Mouse (Mus musculus) kidney, adult 11 months (tissue): ENCODE data around the gene Prr11.
A peak's percentile ranks its signal among the peaks of the same experiment; 100 is the strongest.
"Not testable (repeated sequence)": the region's sequence is repeated elsewhere in the genome, so short reads cannot be mapped to it uniquely, and the experiment has no call there.

ENCODE experiments used
- DNase-seq: peaks from one replicate; pipeline ENCODE4 v3.0.0; 2022

Prr11 gene

DNA sequence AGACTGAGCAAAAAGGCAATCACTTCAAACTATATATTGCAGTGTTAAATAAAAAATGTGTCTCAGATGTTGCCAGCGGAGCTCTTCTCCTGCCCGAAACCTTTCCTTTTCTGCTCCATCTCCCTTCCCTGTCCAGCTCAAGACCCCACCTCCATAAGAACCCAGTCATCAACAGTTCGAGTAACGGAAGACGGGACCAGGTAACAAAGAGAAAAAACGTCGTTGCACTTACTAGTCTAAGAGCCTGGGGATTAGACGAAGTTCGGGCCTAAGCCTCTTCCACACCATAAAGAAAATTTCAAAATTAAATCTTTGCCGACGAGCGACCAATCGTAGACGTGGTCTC lies at the start of gene Prr11:
Gene Prr11, minus strand, starts transcription at position 300 of the 346 bp plus-strand sequence.
- DNase-seq, result no peak

DNA sequence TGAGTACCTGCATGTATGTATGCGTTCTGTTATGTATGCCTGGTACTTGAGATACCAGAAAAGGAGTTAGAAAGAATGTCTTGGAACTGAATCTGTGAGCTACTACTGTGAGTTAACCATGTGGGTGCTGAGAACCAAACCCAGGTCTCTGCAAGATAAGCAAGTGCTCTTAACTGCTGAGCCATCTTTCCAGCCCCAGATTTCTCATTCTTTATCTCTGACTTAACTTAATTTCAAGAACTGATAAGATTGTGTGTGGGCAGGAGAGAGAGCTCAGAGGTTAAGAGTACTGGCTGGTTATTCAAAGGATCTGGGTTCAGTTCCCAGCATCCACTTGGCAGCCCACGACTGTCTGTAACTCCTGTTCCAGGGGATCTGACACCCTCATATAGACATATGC lies 49.5 kb upstream of the Prr11 start:
- no peak for DNase-seq

DNA sequence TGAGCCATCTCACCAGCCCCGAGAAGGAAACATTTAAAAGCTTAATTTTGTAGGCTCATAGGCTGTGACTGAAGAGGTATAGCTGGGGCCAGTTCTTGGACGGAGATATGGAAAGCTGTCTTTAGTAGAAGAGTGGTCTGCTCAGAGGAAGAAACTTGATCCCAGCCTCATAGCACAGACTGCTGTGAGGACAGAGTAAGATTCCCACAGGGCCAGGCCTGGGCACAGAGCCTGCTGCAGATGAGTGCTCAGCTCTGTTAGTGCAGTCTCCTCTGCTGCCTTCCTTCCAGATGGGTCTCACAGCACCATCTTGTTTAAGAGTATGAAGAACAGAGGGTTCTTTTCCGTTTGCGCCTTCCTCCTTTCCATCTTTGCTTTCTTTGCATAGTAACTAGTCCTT lies 27.7 kb upstream of the Prr11 start:
- no peak for DNase-seq

DNA sequence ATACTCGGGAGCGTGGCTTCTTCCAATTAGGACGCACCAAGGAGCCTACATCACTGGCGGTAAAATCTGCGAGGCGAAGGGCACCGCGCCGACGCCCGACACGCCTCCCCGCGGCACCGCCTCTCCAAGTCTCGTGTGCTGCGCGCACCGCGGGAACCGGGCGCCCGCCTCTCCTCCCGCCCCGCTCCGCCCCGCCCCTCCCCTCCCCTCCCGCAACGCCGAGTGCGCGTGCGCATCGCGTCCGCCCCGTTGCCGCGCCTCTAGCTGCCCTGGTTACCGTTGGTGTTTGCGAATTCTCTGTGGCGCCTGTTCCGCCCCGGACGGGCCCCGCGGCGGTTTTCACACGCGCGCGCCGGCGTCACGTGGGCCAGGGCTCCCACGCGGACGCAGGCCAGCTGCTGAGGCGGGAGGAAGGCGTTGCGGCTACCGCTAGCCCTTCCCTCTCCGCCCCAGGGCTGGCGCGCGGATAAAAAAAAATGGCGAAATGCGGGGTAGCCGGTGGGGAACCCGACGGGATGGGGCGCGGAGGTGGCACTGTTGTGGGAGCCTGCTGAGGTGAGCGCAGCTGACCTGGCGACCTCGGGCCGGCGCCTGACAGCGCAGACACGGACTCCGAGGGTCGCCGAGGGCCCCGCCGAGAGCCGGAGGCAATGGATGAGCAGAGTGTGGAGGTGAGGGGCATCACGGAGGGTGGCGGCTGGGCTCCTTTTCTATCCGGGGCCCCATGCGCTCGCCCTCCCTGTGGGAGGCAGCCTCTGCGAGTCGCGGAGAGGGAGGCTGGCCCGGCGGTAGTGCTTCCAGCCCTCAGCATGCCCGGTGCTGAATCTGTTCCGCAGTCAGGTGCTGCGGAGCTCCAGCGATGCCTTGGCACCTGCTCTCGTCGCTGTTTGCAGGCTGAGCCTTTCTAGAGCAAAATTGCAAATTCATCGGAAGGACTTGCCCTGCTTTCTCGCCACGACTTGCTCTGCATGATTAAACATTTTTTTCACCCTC lies 18.6 kb upstream of the Prr11 start, which contains the start of gene Trim37:
Gene Trim37, plus strand, starts transcription at position 254 of the 993 bp plus-strand sequence.
- peak; percentile 88 for DNase-seq

DNA sequence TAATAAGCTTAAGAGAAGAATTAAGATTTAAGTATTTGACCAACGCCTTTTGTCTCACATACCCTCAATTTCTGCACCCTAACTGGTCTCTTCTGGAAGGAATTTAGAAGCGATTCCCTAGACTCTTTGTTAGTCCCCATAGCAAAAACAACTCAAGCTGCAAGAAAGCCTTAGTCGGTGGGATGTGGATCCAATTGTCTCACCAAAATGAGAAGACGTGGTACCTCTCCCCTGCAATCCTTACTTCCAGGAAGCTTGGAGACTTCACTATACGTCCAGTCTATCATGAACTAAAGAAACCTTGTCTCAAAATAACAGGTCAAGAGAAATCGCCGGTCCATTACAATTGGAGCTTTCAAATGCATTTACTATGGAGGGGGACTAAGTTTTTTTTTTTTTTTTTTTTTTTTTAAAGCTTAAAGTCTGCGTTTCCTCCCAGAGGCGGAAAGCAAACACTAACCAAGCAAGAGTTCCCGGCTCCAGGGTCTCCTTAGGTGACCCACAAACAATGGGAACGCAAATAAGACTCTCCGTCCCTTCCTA lies 17.8 kb upstream of the Prr11 start:
- no peak for DNase-seq

DNA sequence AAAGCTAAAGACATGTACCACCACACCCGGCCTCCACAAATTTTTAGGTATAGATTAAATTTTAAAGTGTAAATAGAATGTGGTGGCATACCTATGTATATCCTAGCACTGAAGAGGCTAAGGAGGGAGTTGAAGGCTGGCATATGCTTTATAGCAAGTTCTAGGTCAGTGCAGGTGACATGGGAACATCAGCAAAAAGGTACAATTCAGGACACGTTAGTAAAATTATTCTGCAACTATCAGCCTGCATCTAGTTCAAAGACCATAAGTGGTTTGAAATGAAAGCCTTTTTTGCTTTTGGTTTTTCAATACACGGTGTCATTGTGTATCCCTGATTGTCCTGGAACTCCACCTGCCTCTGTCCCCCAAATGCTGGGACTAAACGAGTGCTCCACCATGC lies 17.1 kb upstream of the Prr11 start:
- no peak for DNase-seq

DNA sequence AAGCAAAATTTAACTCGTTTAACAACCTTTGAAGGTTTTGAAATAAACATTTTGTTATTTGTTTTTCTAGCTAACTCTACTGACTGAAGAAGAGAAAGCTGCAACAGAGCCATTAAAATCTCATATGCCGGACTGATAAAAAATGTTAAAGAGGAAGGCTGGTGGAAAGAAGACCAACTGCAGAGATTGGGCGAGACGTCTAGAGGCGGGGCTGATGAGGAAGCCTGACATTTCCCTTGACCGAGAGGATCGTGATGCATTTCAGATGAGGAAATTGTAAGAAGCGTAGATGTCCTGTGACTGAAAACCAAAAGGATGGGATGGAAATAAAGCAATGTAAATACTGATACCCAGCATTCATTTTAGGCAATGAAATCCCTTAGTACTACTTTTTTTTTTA lies 13.4 kb upstream of the Prr11 start:
- no peak for DNase-seq

DNA sequence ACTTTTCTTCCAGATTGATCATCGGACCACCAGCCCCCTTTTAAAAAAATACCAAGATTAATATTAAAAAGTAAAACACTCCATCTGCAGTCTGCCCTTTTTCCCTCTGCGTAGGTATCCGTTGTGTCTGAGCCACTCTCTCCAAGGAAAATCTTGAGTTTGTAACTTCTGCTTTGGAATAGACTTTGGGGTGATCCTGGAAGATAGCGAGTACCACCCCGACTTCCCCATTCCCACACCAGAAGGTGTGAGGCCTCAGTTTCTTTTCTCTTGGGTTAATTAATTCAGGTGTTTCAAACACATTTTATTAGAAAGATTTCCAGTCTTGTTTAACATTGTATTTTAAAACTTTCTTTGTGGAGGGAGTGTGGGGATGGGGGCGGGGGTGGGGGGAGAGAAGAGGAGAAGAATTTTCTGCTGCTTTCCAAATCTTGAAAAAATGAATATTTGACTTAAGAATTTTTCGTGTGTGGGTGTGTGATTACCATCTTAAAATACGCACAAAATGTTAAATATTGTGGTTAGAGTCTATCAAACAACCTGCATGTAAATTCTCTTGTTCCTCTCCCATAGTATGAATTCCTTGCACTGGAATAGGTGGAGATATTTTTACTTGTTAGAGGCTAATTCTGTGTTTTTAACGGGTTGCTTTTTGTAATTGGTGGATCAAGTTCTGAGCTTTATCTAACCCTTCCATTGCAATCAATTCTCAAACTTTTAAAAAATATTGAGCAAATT lies 1.8 kb upstream of the Prr11 start:
- no peak for DNase-seq

DNA sequence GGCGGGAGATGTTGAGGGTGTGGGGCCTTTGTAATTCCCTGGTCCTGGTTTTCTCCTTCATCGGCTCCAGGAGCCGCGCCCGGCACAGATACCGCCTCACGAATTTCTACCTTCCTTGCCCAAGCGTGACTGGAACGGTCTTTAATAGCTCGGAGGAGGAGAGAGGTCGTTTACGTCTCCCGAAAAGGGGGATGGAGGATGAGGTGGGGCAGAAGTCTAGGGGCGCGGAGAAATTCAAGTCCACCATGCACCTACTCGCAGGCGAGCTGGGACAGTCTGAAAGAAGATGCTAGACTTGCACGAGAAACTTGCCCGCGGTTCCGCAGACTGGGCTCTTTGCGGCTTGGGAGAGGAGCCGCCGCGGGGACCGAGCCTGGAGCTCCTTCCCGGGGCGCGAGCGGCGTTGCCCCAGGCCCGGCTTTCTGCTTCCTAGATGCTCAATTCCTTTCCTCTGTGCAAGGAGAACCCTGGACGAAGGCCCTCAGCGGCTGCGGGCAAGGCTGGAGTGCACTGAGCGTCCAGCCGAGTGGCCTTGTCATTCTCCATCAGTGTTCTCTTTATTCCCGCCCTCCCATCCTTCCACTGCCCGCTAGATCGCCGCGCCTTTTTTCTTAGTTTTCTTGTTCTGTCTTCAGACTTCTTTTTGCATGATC lies 1.1 kb upstream of the Prr11 start:
- no peak for DNase-seq

DNA sequence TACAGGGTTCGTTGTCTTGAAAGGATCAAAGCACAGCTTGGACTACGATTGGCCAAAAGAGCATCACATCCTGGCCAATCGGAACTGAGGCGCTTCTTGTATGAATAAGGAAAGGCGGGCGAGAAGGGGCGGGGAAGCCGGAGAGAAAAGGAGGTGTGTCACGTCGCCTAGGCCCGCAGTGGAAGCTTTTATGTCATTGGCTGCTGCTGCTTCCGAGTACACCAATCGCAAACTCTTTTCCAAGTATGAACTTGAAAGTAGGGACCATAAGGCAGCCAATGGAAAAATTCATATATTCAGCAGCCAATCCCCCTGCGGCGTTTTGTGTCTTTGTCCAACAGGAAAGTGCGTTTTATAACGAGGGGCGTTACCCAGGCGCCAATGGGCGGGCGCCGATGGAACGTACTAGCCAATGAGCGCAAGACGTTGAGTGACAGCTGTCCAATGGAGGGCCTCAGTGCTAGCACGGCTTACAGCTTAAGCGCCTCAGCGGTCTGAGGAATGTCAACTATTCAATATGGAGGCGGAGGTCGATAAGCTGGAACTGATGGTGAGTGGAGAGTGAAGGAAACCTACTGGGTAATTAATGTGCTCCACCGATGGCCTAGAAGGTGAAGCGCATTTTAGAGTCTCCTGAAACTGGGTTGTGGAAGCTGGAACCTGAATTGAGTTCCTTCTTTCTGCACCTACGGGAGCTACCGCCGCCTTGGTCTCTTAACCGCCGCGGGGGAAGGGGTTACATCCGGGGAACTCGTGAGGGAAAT lies 429 bp upstream of the Prr11 start, which contains the start of gene Ska2:
Gene Ska2, plus strand, starts transcription at position 480 of the 764 bp plus-strand sequence.
- DNase-seq, result peak; percentile 100

DNA sequence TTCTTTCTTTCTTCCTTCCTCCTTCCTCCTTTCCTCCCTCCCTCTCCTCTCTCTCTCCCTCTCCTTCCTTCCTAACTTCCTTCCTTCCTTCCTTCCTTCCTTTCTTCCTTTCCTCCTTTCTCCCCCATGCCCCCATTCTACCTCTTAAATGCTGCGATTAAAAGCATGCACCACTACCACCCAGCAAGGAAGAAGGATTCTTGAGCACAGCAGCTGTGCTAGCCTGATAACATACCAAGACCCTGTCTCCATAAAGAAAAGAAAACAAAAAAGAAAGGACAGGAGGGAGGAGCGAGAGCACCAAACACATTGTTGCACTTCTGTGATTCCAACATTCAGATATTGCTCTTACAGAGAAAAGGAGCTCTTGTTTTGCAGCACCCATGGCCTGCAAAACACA lies 21.4 kb downstream of the Prr11 start:
- DNase-seq, result no peak

DNA sequence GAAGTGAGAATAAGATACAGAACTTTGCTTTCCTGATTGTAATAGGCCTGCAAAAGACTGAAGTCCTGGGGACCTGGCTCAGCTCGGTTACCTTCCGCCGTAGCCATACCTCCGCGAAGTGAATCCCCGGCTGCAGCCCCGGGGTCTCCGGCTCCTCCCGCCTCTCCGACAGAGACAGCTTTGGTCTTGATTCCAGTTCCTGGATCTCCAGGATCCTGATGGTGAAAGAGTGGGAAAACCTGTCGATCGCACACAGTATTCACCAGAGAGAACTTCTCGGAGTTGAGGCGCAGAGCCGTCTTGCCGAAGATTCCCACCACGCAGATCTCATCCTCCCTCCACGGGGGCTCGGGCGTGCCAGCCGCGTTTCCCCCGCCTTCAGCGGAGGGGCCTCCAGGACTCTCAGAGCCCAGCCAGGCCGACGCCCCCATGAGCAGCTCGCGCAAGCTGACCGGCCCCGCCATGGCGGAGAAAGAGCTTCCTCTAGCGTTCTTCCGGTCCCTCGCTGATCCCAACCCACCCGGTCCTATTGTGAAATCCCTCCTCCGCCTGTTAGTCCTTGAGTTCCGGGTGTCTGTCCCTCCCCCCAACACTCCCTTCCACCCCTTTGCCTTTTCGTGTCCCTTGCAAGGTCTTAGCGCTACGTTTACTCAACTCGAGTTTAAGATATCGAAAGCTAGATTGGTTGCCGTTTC lies 22.1 kb downstream of the Prr11 start, which contains the start of gene Smg8:
Gene Smg8, minus strand, starts transcription at position 485 of the 695 bp plus-strand sequence.
- DNase-seq, result peak; percentile 69

DNA sequence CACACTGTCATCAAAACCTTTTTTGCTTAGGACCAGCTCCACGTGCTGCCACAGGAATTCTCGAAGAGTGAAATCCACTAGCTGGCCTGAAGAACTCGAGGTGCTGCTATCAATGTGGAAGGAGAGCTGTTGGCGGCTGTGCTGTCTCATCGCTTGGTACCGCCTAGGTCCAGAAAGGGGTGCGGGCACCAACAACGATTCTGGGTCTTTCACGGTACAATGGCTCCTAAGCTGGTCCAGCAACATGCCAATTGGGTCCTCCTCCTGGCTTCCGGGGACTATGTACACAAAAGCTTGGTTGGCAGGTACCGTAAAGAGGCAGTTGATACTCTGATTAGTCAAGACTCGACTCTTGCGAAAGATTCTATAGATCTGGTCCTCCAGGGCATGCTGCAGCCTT lies 23.0 kb downstream of the Prr11 start:
- DNase-seq, result no peak

DNA sequence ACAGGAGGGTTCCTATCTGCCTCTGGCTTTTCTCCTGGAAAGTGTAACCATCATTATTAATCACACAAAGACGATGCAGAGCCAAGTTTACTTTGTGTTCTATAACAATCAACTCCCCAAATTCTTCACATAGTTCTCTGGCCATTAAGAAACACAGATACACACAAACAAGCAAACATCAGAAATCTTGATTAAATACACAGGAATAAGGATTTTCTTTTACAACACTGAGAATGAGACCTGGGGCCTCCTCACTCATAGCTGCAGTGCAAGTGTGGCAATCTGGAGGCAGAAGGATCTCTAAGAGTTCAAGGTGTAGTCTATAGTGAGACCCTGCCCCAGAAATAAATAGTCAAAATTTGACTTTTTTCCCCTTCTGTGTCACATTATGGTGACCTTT lies 24.8 kb downstream of the Prr11 start:
- no peak for DNase-seq

DNA sequence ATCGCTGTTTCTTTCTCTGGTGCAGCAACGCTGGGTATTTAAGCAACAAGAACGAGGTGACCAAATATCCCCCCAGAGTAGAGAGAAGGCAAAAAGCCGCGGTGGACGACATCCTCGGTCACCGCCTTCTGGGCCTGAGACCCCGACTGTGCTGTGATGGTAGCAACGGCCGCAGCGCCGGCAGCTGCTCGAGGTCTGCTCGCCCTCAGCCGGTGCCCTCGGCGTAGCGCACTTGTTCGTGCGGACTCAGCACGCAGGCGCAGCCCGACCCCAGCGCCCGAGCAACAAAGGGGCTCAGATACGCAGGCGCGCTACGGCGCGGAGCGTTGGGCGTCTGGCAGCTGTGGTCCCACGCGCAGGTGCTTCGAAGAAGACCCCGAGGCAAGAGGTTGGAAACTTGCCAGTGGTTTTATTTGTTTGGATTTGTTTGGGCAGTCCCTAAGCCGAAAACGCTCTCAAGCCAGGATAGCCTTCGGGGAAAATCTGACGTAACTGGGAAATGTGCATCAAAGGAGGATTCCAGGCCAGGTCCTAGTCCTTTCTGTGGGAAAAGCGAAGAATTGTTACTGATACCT lies 34.6 kb downstream of the Prr11 start, which contains the start of gene Gdpd1:
Gene Gdpd1, minus strand, starts transcription at position 197 of the 575 bp plus-strand sequence.
- peak; percentile 64 for DNase-seq

DNA sequence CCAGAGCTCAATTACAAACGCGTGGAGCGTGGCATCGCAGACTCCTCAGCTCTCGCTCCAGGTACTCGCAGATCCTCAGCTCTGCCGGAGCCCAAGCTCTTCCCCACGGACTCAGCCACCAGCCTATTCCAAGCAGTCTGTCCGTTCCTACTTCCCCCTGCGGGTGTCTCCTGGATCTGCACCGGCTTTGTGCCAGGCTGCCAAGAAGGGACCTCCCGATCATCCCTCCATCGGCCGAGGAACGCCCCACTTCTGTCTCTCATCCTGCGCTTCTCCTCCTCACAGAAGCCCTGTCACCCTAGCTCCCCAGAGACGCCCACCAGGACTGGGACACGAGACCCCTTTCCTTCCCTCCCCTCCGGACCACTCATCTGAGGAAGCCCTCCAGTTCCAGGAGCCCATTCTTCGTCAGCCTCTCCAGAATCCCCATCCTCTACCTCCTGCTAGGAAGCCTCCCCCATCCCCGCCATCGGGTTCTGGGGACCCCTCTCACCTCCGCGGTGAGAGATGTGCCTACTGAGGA lies 35.1 kb downstream of the Prr11 start:
- DNase-seq, result peak; percentile 43

DNA sequence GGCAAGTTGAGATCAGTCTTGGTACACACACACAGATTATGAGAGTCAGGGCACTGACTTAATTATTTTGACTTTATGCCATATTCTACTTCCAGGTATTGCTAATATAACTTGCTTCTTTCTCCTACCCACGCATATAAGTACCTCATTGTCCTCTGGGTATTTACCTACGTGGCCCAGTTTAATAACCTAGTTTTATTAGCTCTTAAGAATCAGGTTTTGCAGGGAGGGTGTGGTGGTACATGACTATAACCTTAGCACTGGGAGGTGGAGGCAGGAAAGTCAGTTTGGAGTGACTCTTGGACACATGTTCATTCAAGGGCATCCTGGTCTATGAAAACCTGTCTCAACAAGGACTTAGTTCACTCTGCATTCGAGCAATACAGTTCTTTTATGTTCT lies 46.4 kb downstream of the Prr11 start:
- DNase-seq, result no peak

DNA sequence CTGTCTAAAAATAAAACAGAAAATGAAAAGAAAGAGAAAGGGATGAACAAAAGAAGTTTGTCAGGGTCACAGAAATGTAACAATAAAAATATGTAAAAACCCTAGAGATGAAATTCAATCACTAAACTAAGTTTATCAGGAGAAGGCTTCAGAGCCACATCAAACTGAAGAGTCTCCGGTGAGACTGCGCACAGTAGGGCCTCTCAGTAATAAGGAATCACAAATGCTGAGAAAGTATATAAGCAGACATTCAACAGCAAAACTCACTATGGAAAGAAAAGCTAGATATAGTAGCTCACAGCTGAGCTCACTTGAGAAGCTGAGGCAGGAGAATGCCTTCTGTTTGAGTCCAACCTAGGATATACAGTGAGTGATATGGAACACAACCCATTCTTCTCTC lies 48.1 kb downstream of the Prr11 start:
- no peak for DNase-seq

DNA sequence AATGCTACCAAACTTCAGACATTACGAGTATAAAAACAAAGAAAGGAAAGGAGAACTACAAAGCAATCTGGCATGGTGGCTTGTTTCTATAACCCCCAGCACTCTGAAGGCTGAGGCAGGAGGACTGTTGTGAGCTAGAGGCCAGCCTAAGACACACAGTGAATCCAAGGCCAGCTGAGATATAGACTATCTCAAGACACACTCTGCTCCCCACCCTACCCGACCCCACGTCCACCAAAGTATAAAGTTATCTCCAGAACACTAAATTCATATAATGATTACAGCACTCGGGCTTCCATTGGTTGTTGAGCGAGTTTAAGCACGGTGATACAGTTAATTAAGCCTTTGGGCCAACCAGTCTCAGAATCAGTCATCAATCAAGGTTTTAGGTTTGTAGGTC lies 52.2 kb downstream of the Prr11 start:
- DNase-seq, result no peak

DNA sequence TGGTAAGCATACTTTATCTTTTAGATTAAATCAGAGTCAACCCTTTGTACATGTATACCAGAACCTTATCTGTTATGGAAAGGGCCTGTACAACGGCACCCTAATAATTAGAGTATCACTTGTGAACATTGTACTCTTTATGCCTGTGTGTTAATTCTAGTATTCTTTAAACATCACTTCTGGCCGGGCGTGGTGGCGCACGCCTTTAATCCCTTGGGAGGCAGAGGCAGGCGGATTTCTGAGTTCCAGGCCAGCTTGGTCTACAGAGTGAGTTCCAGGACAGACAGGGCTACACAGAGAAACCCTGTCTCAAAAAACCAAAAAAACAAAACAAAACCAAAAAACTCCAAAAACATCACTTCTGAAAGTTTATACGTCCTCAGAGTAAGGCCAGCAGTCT lies 59.6 kb downstream of the Prr11 start:
- not testable (repeated sequence) for DNase-seq

DNA sequence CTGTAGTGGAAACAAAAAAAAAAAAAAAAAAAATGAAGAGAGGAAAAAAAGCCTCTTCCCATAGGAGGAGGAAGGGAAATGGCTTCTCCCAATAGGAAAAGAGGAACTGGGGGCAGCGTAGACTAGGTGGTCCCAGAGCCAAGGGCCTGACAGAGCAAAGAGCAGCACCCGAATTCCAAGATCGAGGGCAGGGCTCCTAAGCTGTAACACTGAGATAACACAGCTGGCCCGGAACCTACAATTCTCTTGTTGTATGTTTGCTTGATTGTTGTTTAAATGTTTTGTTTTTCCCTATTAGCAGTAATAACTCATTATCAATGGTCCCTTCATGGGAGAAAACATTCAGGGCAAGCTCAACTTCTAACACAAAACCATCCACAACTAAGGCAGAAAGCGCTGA lies 61.5 kb downstream of the Prr11 start:
- no peak for DNase-seq
